Mouse (Mus musculus) embryonic facial prominence, embryonic 10.5 days (tissue): ENCODE measurements around the gene Olfr878. TPM values are rescaled to one million over a fixed set of nuclear protein-coding genes. Genes with fewer than 3 reads are reported as not detected.

Experiments used
- DNase-seq: peaks from one replicate; pipeline ENCODE4 v3.0.0-alpha.2; 2017; ENCODE audit warnings: low spot score
- H3K27ac ChIP-seq: fragments of 300-500 bp; sonication (generic); replicated peaks from 2 replicates; pipeline ENCODE4 v1.5.1; 2016; ENCODE audit warnings: mild to moderate bottlenecking
- H3K27me3 ChIP-seq: fragments of 300-500 bp; sonication (generic); replicated peaks from 2 replicates; pipeline ENCODE4 v1.6.1; 2016; ENCODE audit warnings: low read depth, mild to moderate bottlenecking; ENCODE audit not compliant: poor library complexity, severe bottlenecking
- H3K36me3 ChIP-seq: fragments of 300-500 bp; sonication (generic); replicated peaks from 2 replicates; pipeline ENCODE4 v1.6.1; 2016; ENCODE audit warnings: mild to moderate bottlenecking, moderate library complexity
- H3K4me1 ChIP-seq: fragments of 300-500 bp; sonication (generic); 2 replicates; pipeline ENCODE4 v1.6.1; 2016
- H3K4me3 ChIP-seq: fragments of 300-500 bp; sonication (generic); 2 replicates; pipeline ENCODE4 v1.5.1; 2016; ENCODE audit warnings: mild to moderate bottlenecking, moderate library complexity
- H3K9me3 ChIP-seq: fragments of 300-500 bp; sonication (generic); 2 replicates; pipeline ENCODE4 v1.6.1; 2016; ENCODE audit warnings: mild to moderate bottlenecking
- WGBS: fragments of 180-500 bp; shearing (Covaris S2); methylation state at CpG from one replicate; pipeline ENCODE4 v1.1.7; 2016; 5-methylcytosine and 5-hydroxymethylcytosine counted together
- polyA plus RNA-seq: library from polyadenylated mRNA; unstranded; fragments of >200 nt; fragmentation: Nextera tagmentation; extraction: Ambion mirVana; gene quantifications from 2 replicates; pipeline ENCODE4 v1.2.1, GENCODE M21; 2016

Olfr878 gene
- polyA plus RNA-seq = not detected in 2 replicates

GRCm38 (mm10) chr9:37917540-37917939 is at the start of gene Olfr878:
TSS of gene Olfr878 (plus strand) at chr9:37917840.
- Histone ChIP-seq H3K36me3 (no peaks in the 10 kb centered on the region), H3K27me3 (no peaks in the 10 kb centered on the region), H3K27ac (no peak within 1 kb of the TSS), H3K4me1 (no peaks in the 10 kb centered on the region), H3K9me3 (no peaks in the 10 kb centered on the region), H3K4me3 (no peak within 1 kb of the TSS)
- DNase-seq = no peak
- 83% methylated on average over 2 of the region's 2 CpGs for WGBS

- Histone ChIP-seq H3K4me3 (no peak overlapping the region), H3K27me3 (no peaks in the 10 kb centered on the region), H3K27ac (no peak overlapping the region), H3K9me3 (no peaks in the 10 kb centered on the region), H3K4me1 (no peaks in the 10 kb centered on the region), H3K36me3 (no peaks in the 10 kb centered on the region)
- 65% methylated on average over 1 of the region's 1 CpGs for WGBS
- no peak for DNase-seq
Measured at GRCm38 (mm10) chr9:37870246-37870645, 47.4 kb upstream of the Olfr878 start.

- Histone ChIP-seq H3K9me3 (no peaks in the 10 kb centered on the region), H3K4me1 (no peaks in the 10 kb centered on the region), H3K4me3 (no peak overlapping the region), H3K27me3 (no peaks in the 10 kb centered on the region), H3K27ac (no peak overlapping the region), H3K36me3 (no peaks in the 10 kb centered on the region)
- no peak for DNase-seq
- WGBS = 80% methylated on average over 1 of the region's 1 CpGs
Measured at GRCm38 (mm10) chr9:37871097-37871496, 46.5 kb upstream of the Olfr878 start.

- WGBS = 73% methylated on average over 1 of the region's 1 CpGs
Measured at GRCm38 (mm10) chr9:37871536-37871935, 46.1 kb upstream of the Olfr878 start.

GRCm38 (mm10) chr9:37890960-37891359 is 26.7 kb upstream of the Olfr878 start:
- H3K36me3 ChIP-seq = no peaks in the 10 kb centered on the region
- 36% methylated on average over 2 of the region's 2 CpGs for WGBS
- no peaks in the 10 kb centered on the region for H3K9me3 ChIP-seq
- H3K27me3 ChIP-seq = no peaks in the 10 kb centered on the region
- no peak overlapping the region for H3K4me3 ChIP-seq
- DNase-seq = no peak
- no peaks in the 10 kb centered on the region for H3K4me1 ChIP-seq
- H3K27ac ChIP-seq = no peak overlapping the region

More at GRCm38 (mm10) chr9:37871536-37871935, 46.1 kb upstream of the Olfr878 start:
- no peaks in the 10 kb centered on the region for H3K9me3 ChIP-seq
- H3K27ac ChIP-seq = no peak overlapping the region
- H3K4me1 ChIP-seq = no peaks in the 10 kb centered on the region
- no peak overlapping the region for H3K4me3 ChIP-seq
- H3K27me3 ChIP-seq = no peaks in the 10 kb centered on the region
- no peak for DNase-seq
- no peaks in the 10 kb centered on the region for H3K36me3 ChIP-seq

- Histone ChIP-seq H3K9me3 (no peaks in the 10 kb centered on the region), H3K4me3 (no peak within 1 kb of the TSS), H3K36me3 (no peaks in the 10 kb centered on the region), H3K4me1 (no peaks in the 10 kb centered on the region), H3K27me3 (no peaks in the 10 kb centered on the region), H3K27ac (no peak within 1 kb of the TSS)
- no peak for DNase-seq
- WGBS = 54% methylated on average over 2 of the region's 2 CpGs
Measured at GRCm38 (mm10) chr9:37896661-37897060, 21.0 kb upstream of the Olfr878 start, which contains the start of gene Olfr145. TSS of gene Olfr145 (plus strand) at chr9:37896724.

- Histone ChIP-seq H3K27ac (no peak overlapping the region), H3K9me3 (no peaks in the 10 kb centered on the region), H3K4me3 (no peak overlapping the region), H3K27me3 (no peaks in the 10 kb centered on the region), H3K4me1 (no peaks in the 10 kb centered on the region), H3K36me3 (no peaks in the 10 kb centered on the region)
- DNase-seq = no peak
- WGBS = 78% methylated on average over 3 of the region's 3 CpGs
Measured at GRCm38 (mm10) chr9:37905555-37905954, 12.1 kb upstream of the Olfr878 start.

GRCm38 (mm10) chr9:37918018-37918417 is 378 bp downstream of the Olfr878 start:
- DNase-seq = no peak
- no peak overlapping the region for H3K4me3 ChIP-seq
- H3K36me3 ChIP-seq = no peaks in the 10 kb centered on the region
- H3K27ac ChIP-seq = no peak overlapping the region
- 57% methylated on average over 1 of the region's 1 CpGs for WGBS
- H3K9me3 ChIP-seq = no peaks in the 10 kb centered on the region
- no peaks in the 10 kb centered on the region for H3K27me3 ChIP-seq
- H3K4me1 ChIP-seq = no peaks in the 10 kb centered on the region

GRCm38 (mm10) chr9:37924194-37924593 is 6.6 kb downstream of the Olfr878 start:
- Histone ChIP-seq H3K27me3 (no peaks in the 10 kb centered on the region), H3K4me1 (no peaks in the 10 kb centered on the region), H3K36me3 (no peaks in the 10 kb centered on the region), H3K27ac (no peak overlapping the region), H3K9me3 (no peaks in the 10 kb centered on the region), H3K4me3 (no peak overlapping the region)
- WGBS = 87% methylated on average over 5 of the region's 5 CpGs
- DNase-seq = no peak

- 67% methylated on average over 2 of the region's 2 CpGs for WGBS
- no peaks in the 10 kb centered on the region for H3K36me3 ChIP-seq
- no peak for DNase-seq
Measured at GRCm38 (mm10) chr9:37925445-37925844, 7.8 kb downstream of the Olfr878 start.

GRCm38 (mm10) chr9:37926019-37927013 is 8.7 kb downstream of the Olfr878 start:
- no peak overlapping the region for H3K4me3 ChIP-seq
- H3K9me3 ChIP-seq = no peaks in the 10 kb centered on the region
- no peaks in the 10 kb centered on the region for H3K27me3 ChIP-seq
- 68% methylated on average over 3 of the region's 3 CpGs for WGBS
- no peak for DNase-seq
- H3K36me3 ChIP-seq = no peaks in the 10 kb centered on the region
- no peak overlapping the region for H3K27ac ChIP-seq
- no peaks in the 10 kb centered on the region for H3K4me1 ChIP-seq

More at GRCm38 (mm10) chr9:37925445-37925844, 7.8 kb downstream of the Olfr878 start:
- Histone ChIP-seq H3K4me1 (no peaks in the 10 kb centered on the region), H3K27me3 (no peaks in the 10 kb centered on the region), H3K9me3 (no peaks in the 10 kb centered on the region), H3K27ac (no peak overlapping the region), H3K4me3 (no peak overlapping the region)

- Histone ChIP-seq H3K4me1 (no peaks in the 10 kb centered on the region), H3K27ac (no peak overlapping the region), H3K4me3 (no peak overlapping the region), H3K36me3 (no peaks in the 10 kb centered on the region), H3K27me3 (no peaks in the 10 kb centered on the region), H3K9me3 (no peaks in the 10 kb centered on the region)
- WGBS = 5% methylated on average over 11 of the region's 11 CpGs
- peak; percentile 49 for DNase-seq
Measured at GRCm38 (mm10) chr9:37932519-37932918, 14.9 kb downstream of the Olfr878 start.

- Histone ChIP-seq H3K36me3 (no peaks in the 10 kb centered on the region), H3K27ac (no peak overlapping the region), H3K27me3 (no peaks in the 10 kb centered on the region), H3K4me3 (no peak overlapping the region), H3K9me3 (no peaks in the 10 kb centered on the region), H3K4me1 (no peaks in the 10 kb centered on the region)
- no peak for DNase-seq
Measured at GRCm38 (mm10) chr9:37934146-37934545, 16.5 kb downstream of the Olfr878 start.
